Mouse (Mus musculus) left cerebral cortex, adult 18-20 months (tissue): Measurements from ENCODE around the gene Slc25a18. TPM values are rescaled to one million over a fixed set of nuclear protein-coding genes. Genes with fewer than 3 reads are reported as not detected.

Experiments used
- DNase-seq, 2 experiments: peaks; one replicate each; pipeline ENCODE4 v3.0.0; 2021 to 2022; ENCODE audit warnings: low spot score in 2 of 2, mixed read lengths in 1 of 2
- long read RNA-seq, 2 experiments: library from polyadenylated mRNA; stranded (forward); transcript quantifications; one replicate each; pipeline ENCODE4 v2.0.0; 2021
- total RNA-seq, 2 experiments: library from RNA; stranded (reverse); gene quantifications; 2 replicates each; pipeline ENCODE4 v1.2.3; 2021

The Slc25a18 gene
- 10 to 100 TPM; 67.2 to 68.6 TPM for total RNA-seq
- long read RNA-seq, experiment 1, transcript Slc25a18-201 (10 exons, 1,911 nt), result major isoform, 96 of 112 reads
- long read RNA-seq, experiment 1, partial matches to known transcripts, result 8 of 112 reads
- long read RNA-seq, experiment 1, other reads (novel, unspliced or antisense), result 8 of 112 reads
- long read RNA-seq, experiment 2, transcript Slc25a18-201 (10 exons, 1,911 nt), result major isoform, 57 of 70 reads
- long read RNA-seq, experiment 2, partial matches to known transcripts, result 2 of 70 reads
- long read RNA-seq, experiment 2, other reads (novel, unspliced or antisense), result 11 of 70 reads

DNA sequence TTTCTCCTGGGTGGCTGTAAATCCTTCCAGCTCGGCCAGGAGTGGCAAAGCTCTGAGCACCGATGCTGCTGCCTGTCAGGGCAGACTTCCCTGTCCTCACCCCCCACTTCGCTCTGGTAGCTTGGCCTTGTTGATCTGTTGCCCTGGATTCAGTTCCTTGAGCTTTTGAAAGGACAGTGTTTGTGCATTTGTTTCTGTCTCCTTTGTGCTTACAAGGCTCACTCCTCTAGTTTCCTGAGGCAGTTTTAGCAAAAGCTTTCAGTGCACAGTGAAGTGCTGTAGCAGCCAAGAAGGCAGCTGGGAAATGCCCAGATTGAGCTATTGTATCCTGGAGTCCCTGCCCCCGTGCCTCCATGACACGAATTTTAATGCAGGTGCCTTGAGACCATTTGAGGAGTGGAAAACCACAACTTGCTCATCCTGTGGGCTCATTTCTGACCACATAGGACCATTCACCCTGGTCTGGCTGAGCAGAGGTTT lies at the start of gene Slc25a18:
Gene Slc25a18, plus strand, starts transcription at position 430 of the 480 bp plus-strand sequence.
- no peak for DNase-seq

DNA sequence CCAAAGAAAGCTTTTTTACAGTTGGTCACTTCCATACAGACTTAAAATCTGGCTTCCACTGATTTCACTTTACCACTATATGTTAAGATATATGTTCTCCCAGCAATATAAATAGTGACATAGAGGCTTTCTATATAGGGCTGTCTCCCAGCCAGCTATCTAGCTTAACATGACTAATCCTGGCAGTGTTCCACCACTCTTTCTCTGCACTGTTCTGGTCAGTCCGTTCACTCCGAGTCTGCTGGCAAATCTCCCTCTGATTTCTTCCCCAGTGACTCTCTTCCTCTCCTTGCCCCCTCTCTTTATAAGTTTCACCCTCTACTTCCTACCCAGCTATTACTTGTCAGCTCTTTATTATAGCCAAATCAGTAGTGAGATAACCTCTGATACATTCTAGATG lies 47.4 kb upstream of the Slc25a18 start:
- DNase-seq, result no peak

DNA sequence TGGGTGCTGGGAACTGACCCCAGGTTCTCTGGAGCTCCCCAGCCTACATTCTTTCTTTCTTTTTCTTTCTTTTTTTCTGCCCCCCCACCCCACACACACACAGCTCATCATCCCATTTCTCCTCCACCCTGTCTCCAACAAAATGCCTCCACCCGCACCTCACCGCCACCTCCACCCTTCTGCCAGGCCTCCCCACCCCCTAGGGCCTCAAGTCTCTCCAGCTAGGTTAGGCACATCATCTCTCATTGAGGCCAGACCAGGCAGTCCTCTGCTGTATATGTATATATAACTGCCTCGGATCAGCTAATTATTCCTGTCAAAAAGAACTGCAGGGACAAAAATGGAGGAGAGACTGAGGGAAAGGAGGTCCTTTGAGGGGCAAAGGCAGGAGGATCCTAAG lies 37.4 kb upstream of the Slc25a18 start:
- DNase-seq, result no peak

DNA sequence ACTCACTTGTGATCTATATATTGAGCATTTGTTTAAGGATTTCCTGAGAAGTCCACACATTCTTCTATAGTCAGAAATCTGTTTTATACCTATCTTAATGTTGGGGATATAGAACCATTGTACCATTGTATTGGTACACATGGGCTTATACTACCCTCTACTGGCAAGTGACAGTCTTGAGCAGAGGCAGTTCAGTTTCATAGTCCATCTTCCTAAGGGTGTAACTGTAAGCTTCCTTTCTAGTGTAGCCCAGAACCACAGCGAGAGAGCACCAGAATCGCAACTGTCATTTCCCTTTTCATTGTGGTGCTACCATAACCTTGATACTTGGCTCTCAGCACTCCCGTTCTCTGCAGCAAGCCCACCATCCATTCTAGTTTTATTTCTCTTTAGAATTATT lies 36.8 kb upstream of the Slc25a18 start:
- peak; percentile 20 to 38 for DNase-seq

DNA sequence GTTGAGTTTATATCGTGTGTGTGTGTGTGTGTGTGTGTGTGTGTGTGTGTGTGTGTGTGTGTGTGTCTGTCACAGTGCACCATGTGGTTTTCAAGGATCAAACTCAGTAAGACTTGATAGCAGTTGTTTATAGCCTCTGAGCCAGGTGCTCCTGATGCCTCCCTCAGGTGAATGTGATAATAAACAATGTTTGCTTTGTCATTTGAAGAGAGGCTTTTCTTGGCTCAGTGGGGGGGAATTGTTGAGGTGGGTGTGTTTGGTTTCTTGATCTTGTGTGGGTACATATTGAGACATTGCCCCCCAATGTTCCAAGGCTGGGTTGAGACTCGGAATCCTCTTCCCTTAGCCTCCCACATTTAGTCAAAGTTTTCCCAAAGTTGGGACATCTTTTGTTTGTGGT lies 30.2 kb upstream of the Slc25a18 start:
- no peak for DNase-seq

DNA sequence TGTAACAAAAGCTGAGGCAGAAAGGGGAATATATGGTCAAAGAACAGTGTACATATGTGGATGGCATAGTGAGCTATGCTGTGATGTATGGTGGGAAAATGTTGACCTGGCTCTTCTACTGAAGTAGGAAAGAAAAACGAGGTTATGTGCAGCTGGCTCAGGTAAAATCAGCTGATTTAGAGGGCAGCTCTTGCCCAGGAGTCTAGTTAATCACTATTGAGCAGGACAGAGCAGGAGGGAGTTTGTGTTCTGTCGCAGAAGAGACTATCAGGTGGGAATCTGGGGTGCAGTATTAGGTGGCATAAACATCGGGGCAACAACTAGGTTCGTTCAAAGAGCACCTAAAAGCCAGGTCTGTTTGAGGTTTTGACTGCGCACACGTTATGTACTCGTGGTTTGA lies 29.1 kb upstream of the Slc25a18 start:
- DNase-seq, result no peak

DNA sequence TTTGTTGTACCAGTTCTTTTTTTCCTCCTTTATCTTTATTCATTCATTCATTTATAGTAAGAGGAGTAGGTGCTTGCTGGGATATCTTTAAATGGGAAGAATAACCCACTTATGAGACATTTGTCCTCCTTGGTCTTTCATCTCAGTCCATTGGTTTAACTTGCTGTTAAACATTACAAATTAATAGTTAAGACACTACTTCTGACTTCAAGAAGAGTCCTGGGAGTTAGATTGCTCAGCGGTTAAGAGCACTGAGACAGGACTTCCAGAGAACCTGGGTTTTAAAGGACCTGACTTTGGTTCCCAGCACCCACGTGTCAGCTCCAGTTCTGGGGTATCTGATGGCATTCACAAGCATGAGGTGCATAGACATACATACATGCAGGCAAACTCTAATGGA lies 27.0 kb upstream of the Slc25a18 start:
- DNase-seq, result no peak

DNA sequence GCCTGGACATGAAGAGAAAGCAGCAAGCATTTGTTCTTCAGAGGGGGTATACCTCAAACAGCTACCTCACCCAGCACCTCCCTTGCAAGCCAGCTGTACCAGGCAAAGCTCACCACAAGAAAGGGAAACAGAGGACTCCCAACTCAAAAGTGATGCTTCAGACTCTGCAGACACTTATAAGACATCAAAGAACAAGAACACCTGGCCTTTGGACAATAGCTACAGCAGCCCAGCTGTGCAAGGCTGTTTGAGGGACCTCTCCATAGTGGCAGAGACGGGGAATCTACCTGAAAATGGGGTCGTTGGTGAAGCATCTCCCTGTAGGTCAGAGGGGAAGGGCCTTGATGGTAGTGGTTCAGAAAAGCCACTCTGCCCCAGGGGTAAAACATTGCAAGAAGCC lies 12.2 kb upstream of the Slc25a18 start:
- DNase-seq, result no peak

DNA sequence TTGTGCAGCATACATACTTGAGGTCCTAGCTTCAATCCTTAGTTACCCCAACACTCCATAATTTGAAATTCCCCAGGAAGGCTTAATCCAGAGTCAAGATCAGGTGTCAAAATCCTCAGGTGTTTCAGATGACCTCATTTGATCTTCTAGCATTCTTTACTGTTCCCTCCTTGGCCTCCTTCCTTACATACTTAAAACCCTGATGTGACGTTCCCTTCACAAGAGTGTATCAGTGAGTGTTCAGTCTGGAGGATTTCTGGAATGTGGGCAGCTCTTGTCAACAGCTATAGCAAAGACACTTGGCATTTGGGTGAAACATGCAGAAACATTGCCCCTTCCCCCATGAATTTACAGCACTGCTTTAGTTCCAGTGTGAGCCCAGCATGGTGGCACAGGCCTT lies 3.4 kb upstream of the Slc25a18 start:
- no peak for DNase-seq

DNA sequence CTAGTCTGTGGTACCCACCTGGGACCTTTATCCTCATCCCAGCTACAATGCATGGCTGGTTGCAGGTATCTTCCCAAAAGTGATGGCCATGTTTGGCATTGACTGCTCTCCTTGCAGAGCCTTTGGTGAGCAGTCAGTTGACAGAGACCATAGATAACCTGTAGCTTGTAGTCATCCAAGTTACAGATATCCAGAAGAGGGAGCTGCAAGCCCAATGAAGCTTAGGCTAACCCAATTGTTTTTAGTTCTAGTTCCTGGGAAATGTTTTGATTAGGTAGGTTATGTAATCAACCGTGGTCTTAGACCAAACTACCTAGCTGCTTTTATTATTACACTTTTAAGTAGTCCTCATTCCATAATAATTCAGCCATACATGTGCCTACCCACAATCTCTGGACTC lies 2.0 kb upstream of the Slc25a18 start:
- no peak for DNase-seq

DNA sequence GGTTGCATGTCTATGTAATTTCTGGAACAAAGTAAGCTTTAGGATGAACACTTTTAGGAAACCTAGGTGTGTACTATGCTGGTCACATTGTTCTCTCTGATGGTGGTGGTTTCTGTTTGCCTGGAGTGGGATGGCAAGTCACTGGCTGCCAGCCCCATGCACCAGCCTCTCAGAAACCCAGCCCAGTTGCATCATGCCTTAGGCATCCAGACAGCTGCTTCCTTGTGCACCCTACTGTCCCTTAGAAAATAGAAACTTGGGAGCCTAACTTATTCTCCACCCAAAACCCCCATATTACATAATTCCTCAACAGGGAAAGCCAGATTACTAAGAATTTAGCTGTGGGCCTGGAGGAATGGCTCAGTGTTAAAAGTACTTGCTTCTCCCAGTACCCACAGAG lies 1.4 kb upstream of the Slc25a18 start:
- no peak for DNase-seq

DNA sequence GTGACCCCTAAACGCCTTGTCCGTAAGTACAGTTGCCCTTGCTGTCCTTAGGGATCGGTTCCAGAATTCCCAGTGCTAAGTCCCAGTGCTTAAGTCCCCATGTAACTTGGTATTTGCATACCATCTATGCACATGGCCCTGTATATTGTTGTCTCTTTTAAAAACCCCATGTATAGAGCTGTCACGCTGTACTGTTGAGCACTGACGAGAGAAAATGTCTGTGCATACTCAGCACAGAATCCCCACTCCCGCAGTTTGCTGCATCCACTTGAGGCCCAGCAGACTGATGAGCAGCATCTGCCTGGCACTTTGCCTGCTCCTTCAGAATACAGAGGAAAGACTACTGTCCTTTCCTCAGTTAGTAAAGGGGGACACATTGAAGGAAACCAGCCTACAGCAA lies 385 bp downstream of the Slc25a18 start:
- no peak for DNase-seq

DNA sequence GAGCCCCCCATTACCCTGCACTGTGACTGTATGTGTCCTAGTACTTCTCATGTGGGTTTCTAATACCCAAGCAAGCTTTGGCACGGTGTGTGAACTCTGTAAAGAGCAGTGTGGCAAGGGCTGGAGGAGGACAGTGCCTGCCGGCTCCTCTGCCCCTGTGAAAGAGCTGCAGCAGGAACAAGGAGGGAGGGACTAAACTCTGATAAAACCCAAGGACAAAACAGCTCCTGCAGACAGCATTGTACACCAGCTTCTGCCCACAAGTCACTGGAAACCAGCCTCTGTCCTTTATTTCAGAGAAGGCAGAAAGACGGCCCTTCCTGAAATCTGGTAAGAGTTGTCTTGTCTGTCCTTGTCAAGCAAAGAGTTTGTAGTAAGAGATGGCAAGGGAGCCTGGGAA lies 2.9 kb downstream of the Slc25a18 start:
- no peak for DNase-seq

DNA sequence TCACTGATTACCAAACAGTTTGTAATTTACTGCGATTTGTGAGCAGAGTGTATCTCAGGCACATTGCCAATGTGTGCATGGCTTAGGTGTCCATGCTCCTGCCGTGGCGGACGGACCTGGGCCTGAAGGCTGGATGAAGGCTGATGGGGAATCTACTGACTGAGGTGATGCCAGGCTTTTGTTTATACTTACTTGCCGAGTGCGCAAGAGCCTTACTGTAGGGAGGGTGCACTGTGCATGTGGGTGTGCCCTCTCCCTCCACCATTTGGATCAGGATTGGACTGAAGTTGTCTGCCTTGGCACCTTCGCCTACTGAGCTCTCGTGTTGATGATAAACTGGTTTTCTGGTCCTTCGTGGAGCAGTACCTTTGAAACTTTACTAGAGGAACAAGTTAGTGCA lies 4.2 kb downstream of the Slc25a18 start:
- no peak for DNase-seq

DNA sequence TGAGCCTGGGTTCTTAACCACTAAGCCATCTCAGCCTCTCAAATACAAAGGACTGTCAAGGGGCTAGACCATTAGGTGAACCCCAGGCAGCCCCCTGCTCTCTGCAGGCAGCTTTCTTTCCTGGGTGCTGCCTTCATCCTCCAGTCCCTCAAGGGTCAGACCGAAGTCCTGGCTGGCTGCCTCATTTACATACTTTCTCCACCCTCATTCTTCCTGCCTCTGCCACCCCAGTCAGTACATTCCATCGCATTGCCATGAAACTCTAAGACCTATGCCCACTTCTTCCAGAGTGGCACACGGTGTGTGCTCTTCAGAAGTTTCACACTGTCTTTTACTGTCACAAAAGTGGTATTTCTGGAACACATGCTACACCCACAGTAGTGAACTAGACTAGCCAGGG lies 4.8 kb downstream of the Slc25a18 start:
- DNase-seq, result no peak

DNA sequence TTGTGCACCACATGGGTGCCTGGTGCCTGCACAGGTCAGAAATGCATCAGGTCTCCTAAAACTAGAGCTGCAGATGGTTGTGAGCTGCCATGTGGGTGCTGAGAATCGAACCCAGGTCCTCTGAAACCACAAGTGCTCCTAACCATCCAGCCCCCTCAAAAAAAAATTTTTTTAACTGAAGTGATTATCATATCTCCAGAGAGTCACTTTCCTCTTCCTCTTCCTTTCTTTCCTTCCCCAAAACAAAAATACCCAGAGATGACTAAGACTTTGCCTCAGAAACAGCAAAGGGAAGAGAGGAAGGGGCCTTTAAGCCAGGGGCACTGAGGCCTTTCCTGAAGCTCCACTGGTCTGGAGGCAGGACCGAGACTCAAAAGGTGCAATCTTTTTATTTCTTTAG lies 9.6 kb downstream of the Slc25a18 start:
- no peak for DNase-seq

DNA sequence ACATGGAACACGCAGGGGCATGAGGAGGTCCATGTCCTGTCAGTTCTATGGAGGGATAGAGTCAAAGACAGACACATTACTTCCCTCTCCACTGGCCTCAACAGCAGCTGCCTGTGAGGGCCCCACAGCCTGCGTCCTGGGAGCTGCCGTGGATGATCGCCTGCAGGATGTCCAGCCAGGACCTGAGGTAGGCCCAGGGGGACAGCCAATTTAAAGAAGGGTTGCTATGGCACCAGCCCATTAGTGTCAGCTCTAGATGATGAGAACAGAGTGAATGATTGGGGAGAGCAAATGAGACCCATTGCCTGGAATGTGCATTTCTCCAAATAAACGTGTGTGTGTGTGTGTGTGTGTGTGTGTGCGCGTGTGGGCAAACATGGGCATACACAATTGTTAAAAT lies 11.0 kb downstream of the Slc25a18 start:
- no peak for DNase-seq

DNA sequence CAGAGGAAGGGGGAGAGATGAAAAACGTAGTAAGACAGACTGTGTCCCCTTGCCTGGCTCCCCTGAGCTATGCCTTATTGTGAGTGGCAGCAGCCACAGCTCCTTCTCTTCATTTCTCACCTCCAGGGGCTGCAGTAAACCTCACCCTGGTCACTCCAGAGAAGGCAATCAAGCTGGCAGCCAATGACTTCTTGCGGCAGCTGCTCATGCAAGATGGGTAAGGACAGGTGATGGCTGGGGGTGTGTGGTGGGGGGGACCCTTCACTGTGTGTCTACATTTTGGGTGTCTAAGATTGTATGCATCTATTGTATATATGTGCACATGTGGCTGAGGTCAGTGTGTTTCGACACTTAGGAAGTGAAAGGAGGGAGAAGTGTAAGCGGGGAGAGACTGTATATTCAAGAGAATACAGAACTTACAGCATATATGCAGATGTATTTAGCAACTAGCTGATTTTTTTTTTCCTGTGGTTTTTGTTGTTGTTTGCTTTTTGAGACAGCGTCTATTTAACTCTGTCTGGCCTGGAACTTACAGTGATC lies 14.8 kb downstream of the Slc25a18 start:
- DNase-seq, result no peak

DNA sequence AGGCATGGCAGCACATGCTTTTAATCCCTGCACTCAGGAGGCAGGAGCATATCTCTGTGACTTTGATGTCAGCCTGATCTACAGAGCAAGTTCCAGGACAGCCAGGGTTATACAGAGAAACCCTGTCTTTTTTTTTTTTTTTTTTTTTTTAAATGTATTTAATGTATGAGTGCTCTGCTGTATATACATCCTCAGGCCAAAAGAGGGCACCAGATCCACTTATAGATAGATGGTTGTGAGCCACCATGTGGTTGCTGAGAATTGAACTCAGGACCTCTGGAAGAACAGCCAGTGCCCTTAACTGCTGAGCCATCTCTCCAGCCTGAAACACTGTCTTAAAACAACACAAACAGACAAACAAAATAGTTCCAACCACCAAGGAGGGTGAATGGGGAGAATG lies 15.5 kb downstream of the Slc25a18 start:
- no peak for DNase-seq

DNA sequence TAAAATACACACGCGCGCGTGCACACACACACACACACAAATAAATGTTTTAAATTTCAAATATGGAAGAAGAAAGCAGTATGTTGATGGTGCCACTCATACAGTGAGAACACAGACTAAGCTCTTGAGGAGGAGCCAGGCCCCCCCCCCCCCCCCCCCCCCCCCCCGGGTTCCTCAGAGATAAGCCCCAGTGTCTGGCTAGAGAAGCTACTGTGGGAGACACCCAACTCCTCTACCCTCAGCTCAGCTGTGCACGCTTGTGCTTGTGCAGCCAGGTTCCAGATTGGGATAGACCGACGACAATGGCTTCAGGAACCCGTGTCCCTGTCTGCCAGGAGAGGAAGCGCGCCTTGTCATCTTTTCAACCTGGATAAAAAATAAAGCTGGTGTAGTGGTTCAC lies 16.8 kb downstream of the Slc25a18 start:
- no peak for DNase-seq

DNA sequence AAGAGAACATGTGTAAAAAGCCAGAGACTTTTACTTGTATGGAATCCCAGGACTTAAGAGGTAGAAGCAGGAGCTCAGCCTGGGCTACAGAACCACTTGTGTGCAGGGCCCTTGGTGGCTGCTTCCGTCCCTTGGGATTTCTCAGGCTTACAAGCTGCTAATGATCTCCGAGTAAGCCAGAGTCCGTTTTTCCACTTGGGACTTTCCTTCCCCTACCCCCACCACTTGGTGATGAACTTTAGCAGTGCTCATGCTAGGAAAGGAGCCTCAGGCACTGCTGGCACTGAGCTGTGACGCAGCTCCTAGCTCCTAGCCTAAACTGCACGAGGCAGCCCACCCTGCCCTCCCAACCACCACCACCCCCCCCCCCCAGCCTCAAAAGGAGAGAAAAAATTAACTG lies 17.3 kb downstream of the Slc25a18 start:
- no peak for DNase-seq

DNA sequence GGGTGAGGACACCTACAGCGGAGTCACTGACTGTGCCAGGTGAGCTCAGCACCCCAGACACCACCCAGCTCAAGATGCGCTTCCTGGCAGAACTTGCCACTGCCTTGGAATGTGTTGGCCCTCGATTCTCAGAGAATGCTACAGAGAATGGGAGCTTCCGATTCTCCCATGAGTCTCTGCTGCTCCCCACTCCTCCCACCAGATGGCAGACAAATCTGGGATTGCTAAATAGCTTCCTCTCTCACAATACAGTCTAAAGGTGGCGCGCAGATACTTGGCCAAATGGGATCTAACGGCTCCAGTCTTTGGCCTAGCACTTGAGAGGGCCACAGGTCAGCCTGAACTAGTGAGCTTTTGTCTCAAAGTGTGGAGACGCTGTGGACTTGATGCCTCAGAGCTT lies 19.6 kb downstream of the Slc25a18 start:
- DNase-seq, result peak; percentile 40 to 44

DNA sequence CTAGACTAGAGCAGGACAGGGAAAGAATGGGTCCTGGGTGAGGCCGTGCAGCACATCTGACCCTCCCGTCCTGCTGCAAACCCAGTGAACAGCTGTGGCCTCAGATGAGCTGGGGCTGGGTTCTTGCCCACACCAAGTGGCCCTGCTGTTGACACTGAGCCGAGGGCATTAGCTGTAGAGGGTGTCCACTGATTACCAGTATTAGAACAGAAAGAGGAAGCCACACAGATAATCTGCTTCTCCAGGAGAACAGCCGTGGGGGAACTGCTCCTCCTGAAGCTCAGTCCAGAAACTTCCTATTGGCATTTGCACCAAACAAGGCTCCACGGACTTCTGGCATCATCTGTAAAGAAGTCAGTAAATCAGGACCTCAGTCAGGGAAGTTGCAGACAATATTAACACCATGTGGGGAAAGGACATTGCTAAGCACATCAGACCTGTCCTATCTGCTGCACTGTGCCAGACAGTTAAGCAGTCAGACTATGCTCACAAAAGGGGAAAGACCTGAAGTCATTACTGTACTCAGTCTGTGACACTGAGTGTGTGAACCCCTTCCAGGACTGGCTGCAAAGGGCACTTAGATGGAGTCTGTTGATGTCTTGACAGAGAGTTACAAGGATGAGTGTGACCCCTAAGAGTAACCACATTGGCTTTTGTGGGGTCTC lies 22.2 kb downstream of the Slc25a18 start:
- DNase-seq, result no peak
